Mouse (Mus musculus) ES-Bruce4 (cell line): ENCODE measurements around the gene Med11.

ENCODE experiments used
- CTCF ChIP-seq: IDR thresholded peaks from one replicate; pipeline ENCODE4 v1.8.1; 2011; ENCODE audit warnings: low read depth, low read length
- EP300 ChIP-seq: IDR thresholded peaks from 2 replicates; pipeline ENCODE4 v1.6.1; 2011; ENCODE audit warnings: low read depth, low read length; ENCODE audit not compliant: insufficient read depth
- POLR2A ChIP-seq: IDR thresholded peaks from one replicate; pipeline ENCODE4 v1.8.1; 2011; ENCODE audit warnings: low read length; ENCODE audit not compliant: insufficient read depth

- TF ChIP-seq CTCF = peak; percentile 38
- TF ChIP-seq EP300 = no peak
- no peak for TF ChIP-seq POLR2A
These were observed 5.0 kb upstream of the Med11 start for GRCm38 (mm10) chr11:70446756-70447155.
